8 mouse cellular contexts compared by ENCODE assay signal in the genomic region with DNA sequence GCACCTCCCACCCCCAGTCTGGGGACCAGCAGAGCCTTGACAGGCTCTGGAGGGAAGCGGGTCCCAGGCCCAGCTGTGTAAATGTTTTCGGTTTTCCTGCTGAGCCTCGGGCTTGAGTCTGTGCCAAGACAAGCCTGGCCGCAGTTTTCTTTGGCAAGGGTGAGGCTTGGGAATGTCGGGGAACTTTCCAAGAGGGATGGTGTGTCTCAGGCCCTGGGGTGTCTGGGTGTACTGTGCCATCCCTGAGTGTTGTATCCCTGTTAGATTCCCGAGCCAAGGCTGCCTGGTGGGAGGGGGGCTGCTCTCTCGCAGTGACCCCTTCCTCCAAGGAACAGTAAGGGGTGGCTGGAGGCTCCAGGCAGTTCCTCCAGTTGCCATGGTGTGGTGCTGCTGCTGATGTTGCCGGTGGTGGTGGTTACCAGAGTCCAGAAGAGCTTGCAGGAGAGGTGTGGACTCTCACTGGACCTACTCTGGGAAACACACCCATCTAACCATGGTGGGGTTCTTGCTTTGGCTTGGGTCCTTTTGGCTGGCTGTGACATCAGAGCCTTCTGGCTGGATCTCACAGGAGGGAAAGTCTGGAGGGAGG. TPM values are rescaled to one million over a fixed set of nuclear protein-coding genes. Genes with fewer than 3 reads are reported as not detected.
DNase-seq lines count a peak whose midpoint lies in the region; ATAC-seq and TF ChIP-seq lines count a peak whose summit lies in the region.

No protein-coding gene starts in this region.

- no peak for TF ChIP-seq POLR2A in brain, embryonic 14.5 days (IDR thresholded peaks at IDR 0.05; ENCODE audit: borderline replicate concordance, extremely low read depth, insufficient read depth, insufficient read length, poor library complexity, severe bottlenecking)
- TF ChIP-seq POLR2A in liver, adult 2 months (IDR thresholded peaks at IDR 0.05; ENCODE audit: extremely low read depth, insufficient read depth, low read length): no peak

- DNase-seq in cerebellum, postnatal 10 days: peak; percentile 50 to 63
- no peak for DNase-seq in cerebellum, adult 9-10 months
- DNase-seq in brain, embryonic 14.5 days (ENCODE audit: low read depth): peak; percentile 91
- peak; percentile 84 for DNase-seq in gastrocnemius, postnatal 14 days
- peak; percentile 82 for DNase-seq in liver, adult 2 months (ENCODE audit: extremely low read depth, low read depth, low spot score)
- DNase-seq in yolk sac, embryonic 10.5 days (ENCODE audit: low spot score): peak; percentile 24

- H3K4me3 ChIP-seq in hindbrain, embryonic 15.5 days: no peak overlapping the region
- peak overlapping the region; percentile 13; the same call in 1 of the 2 replicates for H3K4me3 ChIP-seq in liver, adult 2 months (ENCODE audit: insufficient read depth, low read depth, low read length)
- H3K4me3 ChIP-seq in neural tube, embryonic 14.5 days (ENCODE audit: low read depth, low read length): no peak overlapping the region

- no peak overlapping the region for H3K9ac ChIP-seq in hindbrain, embryonic 15.5 days
- H3K9ac ChIP-seq in liver, adult 2 months (ENCODE audit: low read depth, low read length): peak overlapping the region; percentile 41
- no peak overlapping the region for H3K9ac ChIP-seq in neural tube, embryonic 14.5 days (replicated peaks; ENCODE audit: low read depth, low read length)

- no peaks in the 10 kb centered on the region for H3K9me3 ChIP-seq in hindbrain, embryonic 15.5 days
- no peaks in the 10 kb centered on the region for H3K9me3 ChIP-seq in neural tube, embryonic 14.5 days (ENCODE audit: control insufficient read depth, low read length)

- ATAC-seq in hindbrain, embryonic 15.5 days (ENCODE audit: low FRiP score, low read depth): peak; percentile 75
- peak; percentile 48; the same call in 1 of the 2 replicates for ATAC-seq in neural tube, embryonic 14.5 days (ENCODE audit: low read depth)

- peak; percentile 54; the same call in 1 of the 2 replicates for TF ChIP-seq CTCF in brain, embryonic 14.5 days (IDR thresholded peaks at IDR 0.05; ENCODE audit: borderline replicate concordance, extremely low read depth, insufficient read depth, insufficient read length)
- TF ChIP-seq CTCF in liver, adult 2 months (IDR thresholded peaks at IDR 0.05; ENCODE audit: low read depth, low read length): peak; percentile 46

- no peaks in the 10 kb centered on the region for H3K79me2 ChIP-seq in liver, adult 2 months (ENCODE audit: control insufficient read depth, insufficient read depth, low read length)

- WGBS in hindbrain, embryonic 15.5 days: 14% methylated on average over 8 of the region's 8 CpGs
- 8% methylated on average over 8 of the region's 8 CpGs for WGBS in liver, adult 2 months
- 13% methylated on average over 8 of the region's 8 CpGs for WGBS in neural tube, embryonic 14.5 days

- H3K4me1 ChIP-seq in hindbrain, embryonic 15.5 days (replicated peaks): peaks cover 37% of the 10 kb centered on the region
- peaks cover 9% of the 10 kb centered on the region; the same call in 1 of the 2 replicates for H3K4me1 ChIP-seq in liver, adult 2 months (ENCODE audit: control insufficient read depth, insufficient read depth, low read length)
- H3K4me1 ChIP-seq in neural tube, embryonic 14.5 days (ENCODE audit: control insufficient read depth, insufficient read depth, low read length): 0 out of 2 replicates have a peak, but pooled peaks cover 11% of the 10 kb centered on the region

- no peak overlapping the region for H3K4me2 ChIP-seq in hindbrain, embryonic 15.5 days
- H3K4me2 ChIP-seq in neural tube, embryonic 14.5 days (ENCODE audit: low read depth, low read length): no peak overlapping the region

- intact Hi-C loops in gastrocnemius, postnatal 14 days (cut with DNase I; ENCODE audit: low total_unique reads): no loop called here

- H3K36me3 ChIP-seq in hindbrain, embryonic 15.5 days: no peaks in the 10 kb centered on the region
- H3K36me3 ChIP-seq in liver, adult 2 months (ENCODE audit: control insufficient read depth, insufficient read depth, low read length): no peaks in the 10 kb centered on the region
- no peaks in the 10 kb centered on the region for H3K36me3 ChIP-seq in neural tube, embryonic 14.5 days (ENCODE audit: control insufficient read depth, insufficient read depth, low read length)

- no peaks in the 10 kb centered on the region for H3K27me3 ChIP-seq in hindbrain, embryonic 15.5 days
- H3K27me3 ChIP-seq in liver, adult 2 months (ENCODE audit: control insufficient read depth, insufficient read depth, low read length): no peaks in the 10 kb centered on the region
- H3K27me3 ChIP-seq in neural tube, embryonic 14.5 days (ENCODE audit: control insufficient read depth, insufficient read depth, low read length): no peaks in the 10 kb centered on the region

- H3K27ac ChIP-seq in hindbrain, embryonic 15.5 days (replicated peaks): peak overlapping the region; percentile 17; the same call in 1 of the 2 replicates
- peak overlapping the region; percentile 82 for H3K27ac ChIP-seq in liver, adult 2 months (replicated peaks; ENCODE audit: insufficient read depth, low read depth, low read length)
- 0 out of 2 replicates have a peak overlapping the region, but pooled peaks have one; percentile 7 for H3K27ac ChIP-seq in neural tube, embryonic 14.5 days (ENCODE audit: low read depth, low read length)

RNA-seq across cellular contexts. Expression of a gene that starts 58.0 kb away (rescaled TPM):
- polyA plus RNA-seq in brain, embryonic 14.5 days (2012; rRNA removed): not detected in 2 replicates
- not detected for total RNA-seq in gastrocnemius, postnatal 14 days (2021)
- polyA plus RNA-seq in hindbrain, embryonic 15.5 days (2015; fragmentation: Nextera tagmentation; extraction: Ambion mirVana): not detected in 2 replicates
- total RNA-seq in liver, adult 2 months (2014; rRNA removed): not detected in 2 replicates
- polyA plus RNA-seq in liver, adult 2 months (2012; rRNA removed): not detected in 2 replicates
- not detected in 2 replicates for polyA plus RNA-seq in neural tube, embryonic 14.5 days (2014; fragmentation: Nextera tagmentation; extraction: Ambion mirVana)

Comparison
In these comparisons a context has a peak if more than half of its experiments do, and no peak if none do; other contexts are left out.
1. H3K27ac ChIP-seq: peak in every context shown above with its lines; median percentile 82 in liver, adult 2 months; 17 in hindbrain, embryonic 15.5 days; 7 in neural tube, embryonic 14.5 days.